Mouse (Mus musculus) midbrain, postnatal 0 days (tissue): ENCODE results near the gene Ap2a2. TPM values are rescaled to one million over a fixed set of nuclear protein-coding genes. Genes with fewer than 3 reads are reported as not detected.

ENCODE experiments used
- ATAC-seq: fragments of 200-750 bp; cut with Nextera tagmentation; 2 replicates; pipeline ENCODE4 v1.8.0; 2017; ENCODE audit warnings: moderate number of reproducible peaks, mild to moderate bottlenecking, moderate TSS enrichment, moderate library complexity; ENCODE audit not compliant: low FRiP score
- DNase-seq: peaks from one replicate; pipeline ENCODE4 v3.0.0-alpha.2; 2015; ENCODE audit warnings: low spot score
- H3K27ac ChIP-seq: fragments of 300-500 bp; sonication (generic); 2 replicates; pipeline ENCODE4 v1.5.1; 2014; ENCODE audit warnings: low read depth, mild to moderate bottlenecking, low read length, mixed read lengths
- H3K27me3 ChIP-seq: fragments of 300-500 bp; sonication (generic); 2 replicates; pipeline ENCODE4 v1.6.1; 2014; ENCODE audit warnings: low read length, control low read depth, mixed read lengths; ENCODE audit not compliant: insufficient read depth
- H3K36me3 ChIP-seq: fragments of 300-500 bp; sonication (generic); 2 replicates; pipeline ENCODE4 v1.6.1; 2014; ENCODE audit warnings: low read length, control low read depth, mixed read lengths; ENCODE audit not compliant: insufficient read depth
- H3K4me1 ChIP-seq: fragments of 300-500 bp; sonication (generic); 2 replicates; pipeline ENCODE4 v1.6.1; 2014; ENCODE audit warnings: mild to moderate bottlenecking, control low read depth, antibody characterized with exemption, low read length, mixed read lengths; ENCODE audit not compliant: insufficient read depth
- H3K4me2 ChIP-seq: fragments of 300-500 bp; sonication (generic); 2 replicates; pipeline ENCODE4 v1.6.1; 2014; ENCODE audit warnings: low read depth, mild to moderate bottlenecking, low read length, mixed read lengths; ENCODE audit not compliant: poor library complexity, severe bottlenecking
- H3K4me3 ChIP-seq: fragments of 300-500 bp; sonication (generic); 2 replicates; pipeline ENCODE4 v1.5.1; 2014; ENCODE audit warnings: low read depth, mild to moderate bottlenecking, low read length, moderate library complexity
- H3K9ac ChIP-seq: fragments of 300-500 bp; sonication (generic); replicated peaks from 2 replicates; pipeline ENCODE4 v1.6.1; 2014; ENCODE audit warnings: mild to moderate bottlenecking, low read length, moderate library complexity, mixed read lengths; ENCODE audit not compliant: poor library complexity, severe bottlenecking
- H3K9me3 ChIP-seq: fragments of 300-500 bp; sonication (generic); 2 replicates; pipeline ENCODE4 v1.6.1; 2016; ENCODE audit warnings: low read length, control low read depth
- CTCF ChIP-seq: IDR thresholded peaks from 2 replicates; pipeline ENCODE4 v1.5.1; 2016; ENCODE audit warnings: antibody characterized with exemption, mild to moderate bottlenecking
- WGBS: fragments of 180-500 bp; shearing (Covaris S2); extraction: QIAGEN DNeasy Blood & Tissue Kit; methylation state at CpG from one replicate; pipeline ENCODE4 v1.1.7; 2014; 5-methylcytosine and 5-hydroxymethylcytosine counted together
- microRNA-seq: library from miRNA; unstranded; fragments of <30 nt; microRNA quantifications from one replicate; pipeline ENCODE4, GENCODE M21; 2016; ENCODE audit warnings: borderline number of aligned reads
- polyA plus RNA-seq: library from polyadenylated mRNA; unstranded; fragments of >200 nt; fragmentation: Nextera tagmentation; extraction: Ambion mirVana; gene quantifications from 2 replicates; pipeline ENCODE4 v1.2.1, GENCODE M21; 2015
- total RNA-seq: library from RNA; depleted of rRNA; stranded (reverse); fragments of >200 nt; gene quantifications from 2 replicates; pipeline ENCODE4 v1.2.3, GENCODE M21; 2014; rRNA removed

The Ap2a2 gene
- total and polyA plus RNA-seq, 2 experiments from 2014 or later, result 129 to 203 TPM

- Histone ChIP-seq H3K4me2 (no peak overlapping the region), H3K4me3 (no peak overlapping the region), H3K27me3 (no peaks in the 10 kb centered on the region), H3K27ac (no peak overlapping the region), H3K9ac (no peak overlapping the region), H3K9me3 (no peaks in the 10 kb centered on the region), H3K36me3 (no peaks in the 10 kb centered on the region), H3K4me1 (no peaks in the 10 kb centered on the region)
- TF ChIP-seq CTCF, result no peak
- no peak for DNase-seq
- 80% methylated on average over 4 of the region's 4 CpGs for WGBS
- no peak for ATAC-seq
Measured at GRCm38 (mm10) chr7:141678922-141679321, 116.9 kb downstream of the Ap2a2 start.

Small RNA genes lying within 50 kb of the gene (microRNA-seq; reads per million reads assigned to microRNA genes)
- gene Mir7063, result 3.0 reads per million

Other genes with a start within 250 kb of the Ap2a2 start
- gene Deaf1, start 234.5 kb upstream of the Ap2a2 start, total RNA-seq, result 246 and 289 TPM in 2 replicates
- 291 and 306 TPM in 2 replicates for gene Deaf1, start 234.5 kb upstream of the Ap2a2 start, polyA plus RNA-seq
- 25.8 and 29.1 TPM in 2 replicates for gene Tmem80, start 234.4 kb upstream of the Ap2a2 start, total RNA-seq
- 31.5 and 34.5 TPM in 2 replicates for gene Tmem80, start 234.4 kb upstream of the Ap2a2 start, polyA plus RNA-seq
- gene Eps8l2, start 223.3 kb upstream of the Ap2a2 start, total RNA-seq, result 2.4 and 3.1 TPM in 2 replicates
- 0.48 and 0.74 TPM in 2 replicates for gene Eps8l2, start 223.3 kb upstream of the Ap2a2 start, polyA plus RNA-seq
- gene Taldo1, start 170.0 kb upstream of the Ap2a2 start, total RNA-seq, result 166 and 175 TPM in 2 replicates
- gene Taldo1, start 170.0 kb upstream of the Ap2a2 start, polyA plus RNA-seq, result 245 and 255 TPM in 2 replicates
- gene Gatd1, start 148.0 kb upstream of the Ap2a2 start, total RNA-seq, result 72.0 and 72.9 TPM in 2 replicates
- 47.7 and 48.9 TPM in 2 replicates for gene Gatd1, start 148.0 kb upstream of the Ap2a2 start, polyA plus RNA-seq
- gene Cend1, start 132.7 kb upstream of the Ap2a2 start, total RNA-seq, result 167 and 195 TPM in 2 replicates
- 194 and 233 TPM in 2 replicates for gene Cend1, start 132.7 kb upstream of the Ap2a2 start, polyA plus RNA-seq
- 148 and 152 TPM in 2 replicates for gene Slc25a22, start 124.3 kb upstream of the Ap2a2 start, total RNA-seq
- 118 and 121 TPM in 2 replicates for gene Slc25a22, start 124.3 kb upstream of the Ap2a2 start, polyA plus RNA-seq
- gene Pidd1, start 118.1 kb upstream of the Ap2a2 start, total RNA-seq, result 1.4 and 1.6 TPM in 2 replicates
- gene Pidd1, start 118.1 kb upstream of the Ap2a2 start, polyA plus RNA-seq, result 1.1 and 1.3 TPM in 2 replicates
- 180 and 197 TPM in 2 replicates for gene Rplp2, start 114.8 kb upstream of the Ap2a2 start, total RNA-seq
- 761 and 852 TPM in 2 replicates for gene Rplp2, start 114.8 kb upstream of the Ap2a2 start, polyA plus RNA-seq
- 6.5 and 7.0 TPM in 2 replicates for gene Pnpla2, start 107.0 kb upstream of the Ap2a2 start, total RNA-seq
- gene Pnpla2, start 107.0 kb upstream of the Ap2a2 start, polyA plus RNA-seq, result 22.2 and 24.5 TPM in 2 replicates
- 4.0 and 5.3 TPM in 2 replicates for gene Cracr2b, start 101.1 kb upstream of the Ap2a2 start, total RNA-seq
- gene Cracr2b, start 101.1 kb upstream of the Ap2a2 start, polyA plus RNA-seq, result 5.3 and 5.9 TPM in 2 replicates
- gene Cd151, start 94.8 kb upstream of the Ap2a2 start, total RNA-seq, result 46.4 and 52.9 TPM in 2 replicates
- gene Cd151, start 94.8 kb upstream of the Ap2a2 start, polyA plus RNA-seq, result 13.6 and 15.0 TPM in 2 replicates
- gene Polr2l, start 87.0 kb upstream of the Ap2a2 start, total RNA-seq, result 27.0 and 28.9 TPM in 2 replicates
- gene Polr2l, start 87.0 kb upstream of the Ap2a2 start, polyA plus RNA-seq, result 77.9 and 78.5 TPM in 2 replicates
- gene Tspan4, start 86.9 kb upstream of the Ap2a2 start, total RNA-seq, result 91.4 and 94.8 TPM in 2 replicates
- gene Tspan4, start 86.9 kb upstream of the Ap2a2 start, polyA plus RNA-seq, result 68.1 and 75.7 TPM in 2 replicates
- 35.4 and 42.8 TPM in 2 replicates for gene Chid1, start 22.3 kb upstream of the Ap2a2 start, total RNA-seq
- gene Chid1, start 22.3 kb upstream of the Ap2a2 start, polyA plus RNA-seq, result 47.5 and 55.4 TPM in 2 replicates
- not detected in 2 replicates for gene Muc6, start 93.1 kb downstream of the Ap2a2 start, total RNA-seq
- 0.12 and 0.16 TPM in 2 replicates for gene Muc6, start 93.1 kb downstream of the Ap2a2 start, polyA plus RNA-seq
- gene Muc2, start 128.2 kb downstream of the Ap2a2 start, total RNA-seq, result 0.77 and 1.0 TPM in 2 replicates
- gene Muc2, start 128.2 kb downstream of the Ap2a2 start, polyA plus RNA-seq, result 0.49 and 0.58 TPM in 2 replicates
- gene Muc5ac, start 226.8 kb downstream of the Ap2a2 start, total RNA-seq, result not detected in 2 replicates
- gene Muc5ac, start 226.8 kb downstream of the Ap2a2 start, polyA plus RNA-seq, result not detected in 2 replicates